Mouse (Mus musculus): ENCODE measurements around the gene Ceacam18.
"Not testable (repeated sequence)": the region's sequence is repeated elsewhere in the genome, so short reads cannot be mapped to it uniquely, and the experiment has no call there.

Gene Ceacam18

DNA sequence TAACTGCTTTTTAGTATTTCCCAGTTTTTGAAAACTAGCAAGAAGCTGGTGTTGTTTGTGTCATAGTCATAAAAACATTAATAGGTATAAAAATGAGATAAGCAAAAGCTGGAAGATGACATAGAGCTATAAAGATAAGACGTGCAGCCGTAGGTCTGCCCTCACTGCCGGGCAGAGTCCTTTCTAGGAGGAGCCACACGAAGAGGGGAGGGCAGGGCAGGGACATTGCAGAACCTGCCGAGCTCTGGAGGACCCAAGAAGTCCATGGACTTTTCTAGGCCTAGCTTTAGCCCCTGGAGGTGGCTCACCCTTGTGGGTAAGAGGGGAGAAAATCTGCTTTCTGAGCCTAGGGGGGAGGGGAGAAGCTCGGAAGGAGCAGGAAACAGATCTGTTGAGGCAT, at the start of gene Ceacam18:
Gene Ceacam18 (plus strand): TSS at position 208 of the 400 bp plus-strand sequence.
- no peak for DNase-seq

DNA sequence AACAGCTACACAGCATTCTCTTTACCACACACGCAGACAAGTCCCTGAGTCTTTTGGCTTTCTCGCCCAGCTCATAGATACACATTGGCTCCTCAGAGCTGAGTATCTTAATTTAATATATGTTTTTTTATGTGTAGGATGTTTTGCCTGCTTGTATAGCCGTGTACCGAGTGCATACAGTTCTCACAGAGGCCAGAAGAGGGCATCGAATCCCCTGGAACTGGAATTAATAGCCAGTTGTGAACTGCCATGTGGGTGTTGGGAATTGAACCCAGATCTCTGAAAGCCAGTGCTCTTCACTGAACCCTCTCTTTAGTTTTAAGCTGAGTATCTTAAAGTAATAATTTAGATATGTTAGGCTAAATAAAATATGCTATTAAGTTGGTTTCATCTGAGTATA, 49.7 kb upstream of the Ceacam18 start:
- DNase-seq = no peak

DNA sequence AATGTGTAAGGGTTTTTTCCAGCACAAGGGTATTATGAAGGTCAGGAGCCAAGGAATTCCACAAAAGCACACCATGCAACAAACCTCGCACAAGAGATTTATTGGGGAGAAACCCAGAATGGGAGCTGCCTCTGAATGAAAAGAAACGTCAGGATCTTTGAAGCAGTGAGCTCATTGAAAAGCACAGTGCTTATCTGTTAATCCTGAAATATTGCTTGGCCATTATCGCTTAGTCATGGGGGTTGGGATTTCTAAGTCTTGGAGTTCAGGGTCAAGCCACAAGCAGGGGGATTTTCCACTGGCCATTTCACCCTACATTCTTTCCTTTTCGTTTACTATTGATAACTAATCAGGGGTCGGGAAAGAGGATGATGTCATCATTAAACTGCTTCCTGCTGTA, 32.6 kb upstream of the Ceacam18 start:
- no peak for DNase-seq

DNA sequence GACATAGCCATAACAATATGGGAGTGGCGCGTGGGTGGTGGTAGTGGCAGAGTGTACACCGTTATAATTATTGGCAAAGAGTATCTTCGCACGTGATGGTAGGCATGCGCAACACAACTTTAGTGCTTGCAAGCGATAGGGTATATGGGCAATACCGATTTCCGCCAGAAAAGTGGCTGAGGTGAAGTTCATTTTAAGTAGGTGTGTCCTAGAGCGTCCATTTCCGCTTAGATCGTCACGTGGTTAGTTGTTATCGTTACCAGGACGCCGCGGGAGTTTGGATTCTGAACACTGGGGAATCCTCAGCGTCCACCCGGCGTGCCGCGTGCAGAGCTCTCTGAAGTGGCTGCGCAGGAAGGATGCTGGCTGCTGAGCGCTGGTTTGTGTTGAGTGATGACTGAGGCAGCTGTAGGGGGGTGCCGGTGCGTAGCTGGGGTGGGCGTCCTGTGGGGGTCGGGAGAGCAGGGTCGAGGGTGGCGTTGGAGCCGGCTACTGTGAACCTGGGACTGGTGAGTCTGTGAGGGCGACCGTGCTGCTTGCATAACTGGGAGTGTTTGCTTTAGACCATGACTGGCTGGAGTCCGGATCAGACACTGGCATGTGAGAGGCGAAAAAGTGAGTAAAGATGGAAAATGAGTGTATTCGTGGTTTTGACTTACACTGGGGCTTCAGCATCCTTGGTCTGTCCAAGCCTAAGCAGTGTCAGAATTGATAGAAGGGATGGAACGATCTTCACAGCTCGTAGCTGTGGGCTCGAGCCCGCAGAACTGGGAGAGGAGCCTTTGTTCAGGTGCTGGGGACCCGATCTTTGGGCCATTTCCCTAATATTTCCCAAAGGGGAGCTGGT, 27.4 kb upstream of the Ceacam18 start, which contains the start of gene Zfp819:
Gene Zfp819 (plus strand): TSS at position 274 of the 847 bp plus-strand sequence.
- no peak for DNase-seq

DNA sequence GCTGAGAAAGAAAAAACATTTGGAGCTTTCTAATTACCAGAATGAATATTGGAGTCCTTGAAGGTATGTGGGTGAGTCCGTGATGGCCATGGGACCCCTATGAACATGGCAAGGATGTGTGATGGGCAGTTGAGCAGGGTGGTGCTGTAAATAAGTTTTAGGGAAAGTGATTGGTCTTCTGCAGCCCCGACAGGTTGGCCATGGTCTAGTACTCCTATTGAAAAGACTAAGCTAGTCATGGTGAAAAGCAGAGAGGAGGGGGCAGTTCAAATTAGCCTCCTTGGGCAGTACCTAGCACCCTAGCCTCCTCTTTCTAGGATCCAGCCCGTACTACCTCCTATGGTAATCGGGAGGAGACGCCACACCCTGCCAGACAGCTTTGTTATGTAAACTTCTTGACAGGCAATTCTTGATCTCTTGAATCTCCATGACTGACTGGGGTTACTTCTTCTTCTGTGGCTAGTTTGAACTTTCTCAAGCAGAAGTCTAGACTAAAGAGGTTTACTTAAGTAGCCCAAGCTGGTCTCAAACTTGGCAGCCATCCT, 26.7 kb upstream of the Ceacam18 start:
- DNase-seq = no peak

DNA sequence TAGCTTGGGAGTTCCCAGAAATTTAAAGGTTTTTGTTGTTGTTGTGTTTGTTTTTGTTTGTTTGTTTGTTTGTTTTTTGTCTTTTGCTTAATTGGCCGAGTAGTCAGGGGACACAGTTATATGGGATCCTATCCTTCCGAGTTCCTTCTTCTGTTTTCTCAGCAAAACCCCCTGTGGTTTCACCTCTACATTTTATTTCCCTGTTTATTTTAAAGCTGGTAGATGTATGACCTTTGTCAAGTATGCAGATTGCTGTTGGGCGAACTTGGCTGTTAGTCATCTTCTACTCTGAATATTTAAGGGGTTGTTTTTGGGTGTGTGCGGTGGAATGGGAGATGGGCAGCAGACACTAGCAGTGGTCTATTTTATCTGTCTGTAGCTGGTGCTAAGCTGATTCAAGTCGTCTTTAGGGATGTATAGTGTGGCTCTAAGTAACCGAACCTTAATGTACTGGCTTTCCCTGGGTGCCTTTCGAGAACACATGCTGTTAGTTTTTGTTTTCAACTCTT, 26.1 kb upstream of the Ceacam18 start:
- no peak for DNase-seq

DNA sequence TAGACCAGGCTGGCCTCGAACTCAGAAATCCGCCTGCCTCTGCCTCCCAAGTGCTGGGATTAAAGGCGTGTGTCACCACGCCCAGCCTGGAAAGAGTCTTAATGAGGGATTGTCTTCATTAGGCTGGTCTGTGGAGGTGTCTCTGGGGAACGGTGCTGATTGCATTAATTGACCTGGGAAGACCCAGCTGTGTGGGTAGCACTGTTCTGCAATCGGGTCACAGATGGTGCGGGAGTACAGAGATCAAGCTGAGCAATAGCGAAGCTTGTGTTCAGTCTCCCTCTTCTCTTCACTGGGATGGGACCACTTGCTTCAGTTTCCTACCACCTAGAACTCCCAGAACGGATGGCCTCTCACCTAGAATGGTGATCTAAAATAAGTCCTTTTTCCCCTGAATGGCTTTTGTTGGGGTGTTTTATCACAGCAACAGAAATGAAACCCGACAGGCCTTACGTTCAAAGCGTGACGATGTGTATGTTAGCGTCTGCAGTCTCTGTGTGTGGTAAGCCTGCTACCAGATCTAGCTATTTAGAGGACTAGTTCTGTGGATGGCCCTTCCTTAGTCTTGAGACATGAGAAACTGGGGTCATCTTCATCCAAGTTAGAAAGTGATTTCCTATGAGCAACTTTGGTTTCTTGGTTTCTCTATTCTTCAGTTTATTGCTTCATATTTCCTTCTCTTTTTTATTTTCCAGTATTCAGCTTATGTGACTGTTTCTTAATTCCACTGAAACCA, 20.5 kb upstream of the Ceacam18 start:
- no peak for DNase-seq

DNA sequence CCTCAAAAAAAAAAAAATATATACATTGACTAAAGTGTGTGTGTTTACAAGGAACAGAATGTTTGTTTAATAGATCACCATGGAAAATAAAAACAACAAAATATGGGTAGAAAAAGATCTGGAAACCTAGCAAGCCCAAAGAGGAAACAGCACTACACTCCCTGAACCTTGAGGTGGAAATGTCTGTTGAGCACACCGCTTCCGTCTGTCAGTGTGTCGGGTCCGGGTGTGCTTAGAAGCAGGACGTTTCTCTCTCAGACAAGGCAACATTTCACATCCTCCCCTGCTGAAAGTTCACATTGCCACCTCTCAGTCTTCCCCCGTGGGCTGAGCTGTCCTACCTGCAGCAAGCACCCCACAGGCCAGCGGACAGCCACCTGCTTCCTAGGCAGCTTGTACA, 11.6 kb upstream of the Ceacam18 start:
- DNase-seq = no peak

DNA sequence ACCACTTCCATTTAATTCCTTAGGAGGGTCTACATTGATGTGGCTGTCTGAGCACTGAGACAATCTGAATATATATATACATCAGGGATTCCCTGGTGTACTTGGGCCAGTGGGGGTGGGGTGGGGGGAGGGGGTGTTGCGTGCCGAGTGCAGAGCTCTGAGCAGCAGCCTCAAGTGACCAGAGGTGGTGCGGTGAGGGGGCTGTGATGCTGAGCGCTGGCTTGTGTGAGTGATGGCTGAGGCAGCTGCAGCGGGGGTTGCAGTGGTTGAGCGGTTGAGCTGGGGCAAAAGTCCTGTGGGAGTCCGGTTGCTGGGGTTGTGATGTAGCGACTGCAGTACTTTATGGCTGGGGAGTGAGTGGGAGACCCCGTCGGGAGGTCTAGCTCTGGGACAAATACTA, 10.7 kb upstream of the Ceacam18 start:
- no peak for DNase-seq

DNA sequence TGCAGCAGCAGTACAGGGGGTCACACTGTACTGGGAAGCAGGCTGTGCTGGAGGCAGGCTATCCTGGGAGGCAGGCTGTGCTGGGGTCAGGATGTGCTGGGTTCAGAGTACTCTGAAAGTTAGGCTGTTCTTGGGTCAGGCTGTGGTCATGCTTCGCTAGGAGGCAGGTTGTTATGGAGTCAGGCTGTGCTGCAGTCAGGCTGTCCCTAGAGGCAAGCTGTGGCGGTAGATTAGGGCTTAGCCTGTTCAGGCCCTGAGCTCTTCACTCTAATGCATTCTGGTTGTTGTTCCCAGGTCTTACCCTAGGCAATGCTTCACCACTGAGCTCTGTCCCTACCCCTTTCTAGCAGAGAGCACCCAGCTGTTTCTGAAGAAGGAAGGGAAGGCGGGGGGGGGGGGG, 9.4 kb upstream of the Ceacam18 start:
- no peak for DNase-seq

DNA sequence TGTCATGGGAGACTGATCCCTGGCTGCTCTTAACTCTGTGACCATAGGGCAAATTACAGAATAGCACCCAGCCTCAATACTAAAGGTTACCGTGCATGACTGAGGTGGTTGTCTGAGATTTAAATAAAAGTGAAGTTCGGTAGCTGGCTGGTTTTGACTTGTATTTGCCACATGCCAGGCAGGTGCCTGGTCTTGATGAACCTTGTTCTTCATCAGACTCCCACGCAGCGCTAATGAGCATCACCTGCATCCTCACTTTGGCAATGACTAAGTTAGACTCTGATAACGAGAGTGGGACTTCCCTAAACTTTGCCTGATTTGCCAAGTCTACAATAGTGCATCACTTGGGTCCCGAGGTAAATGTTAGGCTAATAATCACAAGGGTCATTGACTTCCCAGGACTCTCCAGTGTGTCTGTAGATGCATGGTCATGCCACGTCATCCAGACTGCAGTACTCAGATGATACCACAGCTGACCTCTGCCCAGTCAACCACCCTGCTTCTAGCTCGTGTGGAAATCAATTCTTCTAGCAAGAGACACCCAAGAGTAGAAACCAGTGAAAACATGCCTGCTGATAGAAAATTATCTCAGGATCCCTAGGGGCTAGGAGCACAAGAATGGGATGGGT, 8.6 kb upstream of the Ceacam18 start:
- no peak for DNase-seq

DNA sequence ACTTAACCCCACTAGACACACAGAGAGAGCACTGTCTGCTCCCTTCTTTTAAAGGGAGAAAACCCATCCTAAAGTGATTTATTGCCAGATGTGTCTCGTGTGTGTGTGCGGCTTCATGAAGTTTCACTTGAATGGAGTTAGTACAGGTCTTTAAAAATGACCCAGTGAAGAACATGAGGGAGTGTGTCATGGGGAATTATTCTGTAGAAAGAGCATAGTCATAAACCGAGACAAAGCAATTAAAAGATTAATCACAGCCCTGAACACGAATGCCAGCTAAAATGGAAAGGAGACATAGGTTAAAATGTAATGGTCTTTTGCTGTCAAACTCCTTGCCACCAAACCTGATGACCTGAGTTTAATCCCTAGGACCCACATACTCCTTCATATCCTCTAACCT, 567 bp upstream of the Ceacam18 start:
- no peak for DNase-seq

DNA sequence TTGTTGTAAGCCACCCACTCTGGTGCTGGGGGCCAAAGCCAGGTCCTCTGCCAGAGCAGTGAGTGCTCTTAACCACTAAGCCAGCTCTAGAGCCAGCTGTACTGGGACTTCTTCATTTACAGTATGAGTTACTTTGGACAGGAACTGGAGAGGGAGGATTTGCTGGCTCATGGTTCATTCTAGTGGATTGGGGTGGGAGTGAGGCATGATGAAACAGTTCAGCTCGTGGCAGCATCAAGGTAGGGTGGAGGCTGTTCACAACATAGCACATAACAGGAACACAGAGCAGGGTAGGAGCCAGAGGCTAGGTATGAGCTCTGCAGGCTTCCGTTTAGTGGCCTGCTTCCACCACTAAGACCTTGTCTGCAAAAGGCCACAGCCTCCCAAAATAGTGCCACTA, 1.7 kb downstream of the Ceacam18 start:
- no peak for DNase-seq

DNA sequence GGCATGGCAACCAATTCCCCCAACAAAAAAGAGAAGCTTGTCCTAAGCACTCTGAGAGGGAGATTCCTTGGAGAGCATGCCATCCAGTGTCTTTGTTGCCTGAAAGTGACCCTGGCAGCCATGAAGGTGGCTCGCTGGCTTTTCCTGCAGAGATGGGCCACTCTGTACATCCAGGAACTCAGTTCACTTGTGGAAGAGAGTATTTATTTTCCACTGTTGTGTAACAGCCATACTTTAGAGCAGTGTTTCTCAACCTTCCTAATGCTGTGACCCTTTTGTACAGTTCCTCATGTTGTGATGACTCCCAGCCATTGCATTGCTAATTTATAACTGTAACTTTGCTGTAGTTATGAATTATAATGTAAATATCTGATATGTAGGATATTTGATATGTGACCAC, 2.6 kb downstream of the Ceacam18 start:
- no peak for DNase-seq

DNA sequence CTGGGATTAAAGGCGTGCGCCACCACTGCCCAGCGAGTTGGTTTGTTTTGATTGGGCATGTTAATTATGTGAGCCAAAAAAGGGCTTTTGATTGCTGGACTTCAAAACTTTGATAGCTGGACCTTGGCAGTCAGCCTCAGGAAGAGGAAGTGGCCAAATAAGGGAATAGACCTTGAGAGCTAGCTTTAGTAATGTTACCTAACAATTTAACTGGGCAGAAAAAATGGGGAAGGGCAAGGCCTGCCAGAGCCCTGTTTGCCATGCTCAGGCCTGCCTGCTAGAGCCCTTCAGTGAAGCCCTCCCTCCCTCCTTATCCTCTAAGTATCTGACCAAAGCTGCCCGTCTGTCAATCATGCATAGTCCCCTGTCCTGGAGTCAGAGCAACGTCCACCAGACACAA, 8.1 kb downstream of the Ceacam18 start:
- no peak for DNase-seq

DNA sequence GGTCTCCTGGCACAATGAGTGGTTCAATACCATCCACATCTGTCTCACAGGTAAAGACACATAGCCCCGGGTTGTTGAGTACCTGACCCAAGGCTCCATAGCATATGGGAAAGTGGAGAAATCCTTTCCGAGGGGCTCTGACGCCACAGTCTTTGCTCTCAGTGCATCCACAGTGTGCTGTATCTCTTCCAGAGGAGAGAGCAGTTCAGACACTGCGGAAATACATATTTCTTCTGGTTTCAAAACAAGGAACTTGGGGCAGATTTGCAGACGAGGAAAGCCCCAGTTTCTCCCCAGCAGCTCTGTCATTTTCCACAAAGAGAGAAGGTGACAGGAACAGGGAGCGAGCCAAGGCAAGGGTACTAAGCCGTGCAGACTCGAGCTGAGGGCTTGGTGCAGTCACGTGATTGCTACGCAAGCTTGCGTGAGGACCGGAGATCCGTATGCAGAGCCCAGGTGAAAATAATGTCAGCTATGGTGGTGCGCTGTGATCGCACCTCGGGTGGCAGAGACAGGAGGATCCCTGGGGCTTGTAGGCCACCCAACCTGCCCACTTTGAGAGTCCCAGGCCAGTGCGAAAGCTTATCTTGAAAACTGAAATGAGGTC, 8.6 kb downstream of the Ceacam18 start:
- DNase-seq = no peak

DNA sequence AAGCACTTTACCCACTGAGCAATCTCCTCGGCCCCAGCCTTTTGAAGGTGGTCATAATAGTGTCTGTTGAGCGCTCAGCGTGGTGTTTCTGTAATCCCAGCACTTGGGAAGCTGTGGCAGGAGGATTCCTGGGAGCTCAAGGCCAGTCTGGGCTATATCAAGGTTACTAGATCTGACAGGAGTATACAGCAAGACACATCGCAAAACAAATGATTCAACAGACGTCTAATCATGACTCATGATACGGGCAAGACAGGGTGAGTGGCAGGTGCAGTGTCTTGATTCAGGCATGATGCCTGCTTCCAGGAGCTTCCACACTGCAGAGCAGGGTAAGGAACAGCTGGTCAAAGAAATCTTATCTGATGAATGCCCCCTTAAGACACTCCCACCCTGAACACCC, 18.2 kb downstream of the Ceacam18 start:
- no peak for DNase-seq

DNA sequence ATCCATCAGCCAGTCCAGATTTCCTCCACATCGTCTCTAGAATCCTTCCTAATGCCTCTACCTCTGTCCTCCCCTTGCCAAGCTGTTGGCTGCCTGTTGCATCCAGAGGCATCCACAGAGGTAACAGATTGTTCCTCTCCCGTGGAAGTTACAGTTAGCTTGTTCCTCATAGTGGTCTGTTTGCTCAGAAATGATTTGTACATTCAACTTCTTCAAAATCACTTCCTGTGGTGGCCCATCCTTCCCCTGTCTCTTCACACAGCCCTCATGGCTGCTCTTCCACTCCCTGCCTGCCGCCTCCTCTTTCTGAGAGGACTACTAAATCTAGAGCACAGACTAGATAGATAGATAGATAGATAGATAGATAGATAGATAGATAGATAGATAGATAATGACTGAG, 20.0 kb downstream of the Ceacam18 start:
- DNase-seq = no peak

DNA sequence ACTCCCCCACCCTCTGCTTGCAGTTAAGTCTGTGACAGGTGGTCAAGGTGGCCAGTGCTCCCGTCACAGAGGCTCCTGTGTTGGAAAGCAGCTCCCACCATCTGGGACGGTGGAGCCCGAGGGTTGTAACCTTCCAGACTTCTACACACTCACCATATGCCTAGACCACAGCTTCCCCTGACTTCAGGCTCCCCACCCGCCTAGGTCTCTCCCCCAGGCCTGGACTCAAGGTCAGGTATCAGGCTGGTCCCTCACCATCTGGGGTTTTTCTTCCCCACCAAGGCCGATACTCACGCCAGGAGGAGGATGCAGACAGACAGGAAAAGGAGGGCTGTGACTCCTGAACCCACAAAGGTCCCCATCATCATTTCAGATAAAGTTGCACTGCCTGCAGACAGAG, 21.7 kb downstream of the Ceacam18 start:
- no peak for DNase-seq

DNA sequence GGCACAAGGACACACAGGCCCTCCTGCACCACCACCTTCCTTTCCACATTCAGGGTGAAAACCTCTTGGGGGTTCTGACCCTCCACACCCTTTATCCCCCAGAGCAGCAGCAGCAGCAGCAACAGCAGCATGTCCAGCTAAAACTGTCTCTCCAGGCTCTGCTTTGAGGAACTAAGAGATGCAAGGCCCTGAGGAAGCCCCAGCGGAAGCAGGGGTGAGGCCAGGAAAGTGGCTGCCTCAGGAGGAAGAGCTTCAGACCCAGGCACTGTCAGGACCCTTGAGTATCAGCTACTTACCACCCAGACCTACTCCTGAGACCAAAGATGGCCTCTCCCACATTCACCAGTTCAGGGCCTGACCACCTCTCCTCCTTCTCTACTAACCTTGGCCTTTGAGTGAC, 25.5 kb downstream of the Ceacam18 start, which contains the start of gene Siglece:
Gene Siglece (minus strand): TSS at position 160 of the 400 bp plus-strand sequence.
- no peak for DNase-seq

DNA sequence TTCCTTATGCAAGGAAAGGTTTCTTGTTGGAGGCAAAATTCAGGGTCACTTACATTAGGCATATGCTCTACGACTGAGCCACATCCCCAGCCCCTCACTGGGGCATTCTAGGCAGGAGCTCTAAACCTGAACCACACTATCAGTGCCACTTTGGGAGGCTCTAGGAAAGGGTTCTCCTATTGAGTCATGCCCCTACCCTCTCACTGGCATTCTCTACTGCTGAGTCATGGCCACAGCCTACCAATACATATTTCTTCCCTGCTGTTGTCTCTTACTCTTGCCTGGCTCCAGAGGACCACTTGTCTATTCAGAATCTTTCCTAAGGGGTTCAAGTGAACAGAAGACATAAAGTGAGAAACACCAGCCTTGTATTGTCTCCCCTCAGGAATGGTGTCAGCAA, 28.3 kb downstream of the Ceacam18 start:
- no peak for DNase-seq

DNA sequence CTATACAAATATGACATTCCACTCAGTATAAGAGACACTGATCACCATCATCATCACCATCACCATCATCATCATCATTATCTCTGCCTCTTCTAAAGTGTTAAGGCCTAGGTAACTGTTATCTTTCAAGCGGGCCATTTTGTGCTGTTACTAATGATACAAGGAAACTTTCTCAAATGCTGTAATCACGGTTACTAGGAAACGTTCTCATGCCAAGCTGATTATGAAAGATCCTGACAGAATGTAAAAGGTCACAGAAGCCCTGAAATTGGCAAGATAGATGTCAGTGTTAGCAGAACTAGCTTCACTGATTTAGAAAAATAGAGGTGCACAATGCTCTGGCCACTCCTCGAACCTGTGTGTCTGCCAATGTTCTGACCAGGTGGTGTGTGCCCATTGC, 32.7 kb downstream of the Ceacam18 start:
- DNase-seq = not testable (repeated sequence)

DNA sequence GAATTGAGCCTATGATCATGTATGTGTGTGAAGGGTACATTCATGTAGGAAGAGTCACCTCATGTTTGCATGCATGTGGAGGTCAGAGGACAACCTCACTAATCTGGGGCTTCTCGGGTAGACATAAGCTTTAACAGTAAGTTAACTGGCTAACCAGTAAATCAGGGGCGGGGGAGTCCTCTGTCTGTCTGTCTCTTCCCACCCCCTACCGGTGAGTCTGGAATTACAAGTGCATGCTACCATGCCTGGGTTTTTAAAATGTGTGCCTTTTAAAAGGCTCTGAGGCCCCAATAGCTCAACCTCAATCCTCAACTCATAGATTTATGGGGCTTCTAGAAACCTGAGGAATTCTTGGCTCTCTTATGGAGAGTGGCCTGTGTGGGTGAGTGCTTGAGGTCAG, 34.1 kb downstream of the Ceacam18 start:
- DNase-seq = no peak

Data from cerebellum, adult 11 months (tissue).